Mouse (Mus musculus) midbrain, embryonic 10.5 days (tissue): ENCODE data around the gene Etfb. TPM values are rescaled to one million over a fixed set of nuclear protein-coding genes. Genes with fewer than 3 reads are reported as not detected.

Experiments
- DNase-seq: peaks from one replicate; pipeline ENCODE4 v3.0.0-alpha.2; 2017; ENCODE audit warnings: low spot score
- H3K27ac ChIP-seq: fragments of 300-500 bp; sonication (generic); replicated peaks from 2 replicates; pipeline ENCODE4 v1.5.1; 2016; ENCODE audit warnings: mild to moderate bottlenecking
- H3K27me3 ChIP-seq: fragments of 300-500 bp; sonication (generic); 2 replicates; pipeline ENCODE4 v1.6.1; 2016; ENCODE audit warnings: low read depth, mild to moderate bottlenecking; ENCODE audit not compliant: poor library complexity, severe bottlenecking
- H3K36me3 ChIP-seq: fragments of 300-500 bp; sonication (generic); 2 replicates; pipeline ENCODE4 v1.6.1; 2016; ENCODE audit warnings: mild to moderate bottlenecking, moderate library complexity
- H3K4me1 ChIP-seq: fragments of 300-500 bp; sonication (generic); 2 replicates; pipeline ENCODE4 v1.6.1; 2016
- H3K4me3 ChIP-seq: fragments of 300-500 bp; sonication (generic); 2 replicates; pipeline ENCODE4 v1.5.1; 2016; ENCODE audit warnings: mild to moderate bottlenecking, moderate library complexity
- H3K9me3 ChIP-seq: fragments of 300-500 bp; sonication (generic); replicated peaks from 2 replicates; pipeline ENCODE4 v1.6.1; 2016; ENCODE audit warnings: mild to moderate bottlenecking
- WGBS: fragments of 180-500 bp; shearing (Covaris S2); methylation state at CpG from one replicate; pipeline ENCODE4 v1.1.7; 2016; 5-methylcytosine and 5-hydroxymethylcytosine counted together
- polyA plus RNA-seq: library from polyadenylated mRNA; unstranded; fragments of >200 nt; fragmentation: Nextera tagmentation; extraction: Ambion mirVana; gene quantifications from 2 replicates; pipeline ENCODE4 v1.2.1, GENCODE M21; 2016

Gene Etfb
- polyA plus RNA-seq, 1 experiment from 2014 or later, result 264 TPM

DNA sequence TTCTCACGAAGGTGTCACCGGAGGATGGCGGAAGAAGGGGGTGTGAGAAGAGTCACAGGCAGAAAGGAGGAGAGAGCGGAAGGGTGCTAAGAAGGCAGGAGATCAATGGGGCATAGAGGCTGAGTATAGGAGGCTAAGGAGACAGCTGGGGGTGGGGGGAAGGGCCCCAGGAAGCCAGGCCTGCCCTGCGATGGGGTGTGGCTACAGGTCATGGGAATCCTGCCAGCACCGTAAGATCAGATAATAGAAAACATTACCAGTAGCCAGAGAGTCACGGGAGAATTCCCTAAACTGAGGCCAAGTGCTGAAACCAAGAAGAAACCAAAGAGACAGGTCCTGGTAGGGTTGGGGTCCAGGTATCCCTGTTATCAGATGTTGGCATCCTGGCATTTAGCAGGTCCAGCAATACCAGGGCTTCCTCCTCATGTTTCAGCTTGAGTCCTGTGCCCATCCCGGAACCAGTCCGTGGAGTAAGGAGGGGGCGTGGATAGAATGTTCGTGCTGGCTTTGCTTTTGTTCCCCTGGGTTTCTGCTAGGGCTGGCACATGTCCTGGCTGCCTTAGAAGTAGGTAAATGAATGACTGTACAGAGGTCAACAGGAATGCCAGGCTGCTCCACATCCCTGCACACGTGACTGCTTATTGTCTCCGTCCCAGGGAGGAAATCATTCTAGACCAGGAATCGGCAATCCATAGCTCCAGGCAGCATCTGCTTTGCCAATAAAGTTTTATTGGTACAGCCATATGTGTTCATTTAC, 9.9 kb downstream of the Etfb start:
- H3K36me3 ChIP-seq, result peaks cover 67% of the 10 kb centered on the region
- H3K4me1 ChIP-seq, result no peaks in the 10 kb centered on the region
- H3K4me3 ChIP-seq, result no peak overlapping the region
- no peak for DNase-seq
- no peak overlapping the region for H3K27ac ChIP-seq
- H3K9me3 ChIP-seq, result no peaks in the 10 kb centered on the region
- no peaks in the 10 kb centered on the region for H3K27me3 ChIP-seq
- 93% methylated on average over 14 of the region's 14 CpGs for WGBS

DNA sequence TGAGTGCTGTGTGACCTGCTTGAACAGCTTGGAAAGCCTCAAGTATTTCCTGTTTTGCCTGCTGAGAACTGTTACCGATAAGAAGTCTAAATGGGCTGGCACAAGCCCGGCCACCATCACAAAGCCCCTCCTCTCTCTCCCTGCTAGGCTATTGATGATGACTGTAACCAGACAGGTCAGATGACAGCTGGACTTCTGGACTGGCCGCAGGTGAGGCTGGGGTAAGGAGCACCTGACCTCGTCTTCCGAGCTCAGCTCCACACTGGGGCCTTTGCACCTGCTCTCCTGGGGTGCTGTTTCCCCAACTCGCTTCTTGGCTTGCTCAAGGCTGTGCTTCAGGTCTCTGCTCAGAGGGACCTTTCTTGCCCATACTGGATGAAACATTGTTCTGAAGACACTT, 10.5 kb downstream of the Etfb start:
- H3K36me3 ChIP-seq, result peaks cover 67% of the 10 kb centered on the region

DNA sequence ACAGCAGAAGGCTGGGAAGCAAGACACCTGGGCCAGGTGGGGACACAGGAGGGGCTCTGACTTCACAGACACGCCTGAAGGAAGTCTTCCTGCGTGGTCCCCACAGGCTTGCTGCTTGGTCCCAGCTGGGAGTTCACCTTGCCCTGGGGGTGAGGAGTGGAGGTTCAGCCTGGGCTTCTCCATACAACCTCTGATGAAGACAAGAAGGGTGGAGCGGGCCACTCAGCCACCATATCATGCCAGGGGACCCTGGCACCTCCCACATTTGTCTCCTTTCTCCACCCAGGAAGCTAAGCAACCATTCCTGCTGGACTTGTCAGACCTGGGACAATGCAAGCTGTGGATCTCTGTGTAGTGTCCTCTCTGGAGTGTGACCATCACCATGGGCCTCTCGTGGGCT, 19.0 kb downstream of the Etfb start, which contains the start of gene Vsig10l:
Gene Vsig10l (plus strand): TSS at position 301 of the 400 bp plus-strand sequence.
- H3K27me3 ChIP-seq, result peaks cover 49% of the 10 kb centered on the region
- peaks cover 2% of the 10 kb centered on the region; the same call in 1 of the 2 replicates for H3K36me3 ChIP-seq
- peaks cover 20% of the 10 kb centered on the region for H3K4me1 ChIP-seq
- 82% methylated on average over 4 of the region's 4 CpGs for WGBS
- no peak within 1 kb of the TSS for H3K4me3 ChIP-seq
- no peak within 1 kb of the TSS for H3K27ac ChIP-seq
- no peak for DNase-seq
- H3K9me3 ChIP-seq, result no peaks in the 10 kb centered on the region

More for the DNA sequence above, 10.5 kb downstream of the Etfb start:
- Histone ChIP-seq H3K27me3 (no peaks in the 10 kb centered on the region), H3K4me1 (no peaks in the 10 kb centered on the region), H3K9me3 (no peaks in the 10 kb centered on the region), H3K27ac (no peak overlapping the region), H3K4me3 (no peak overlapping the region)
- no peak for DNase-seq
- WGBS, result 90% methylated on average over 6 of the region's 6 CpGs

DNA sequence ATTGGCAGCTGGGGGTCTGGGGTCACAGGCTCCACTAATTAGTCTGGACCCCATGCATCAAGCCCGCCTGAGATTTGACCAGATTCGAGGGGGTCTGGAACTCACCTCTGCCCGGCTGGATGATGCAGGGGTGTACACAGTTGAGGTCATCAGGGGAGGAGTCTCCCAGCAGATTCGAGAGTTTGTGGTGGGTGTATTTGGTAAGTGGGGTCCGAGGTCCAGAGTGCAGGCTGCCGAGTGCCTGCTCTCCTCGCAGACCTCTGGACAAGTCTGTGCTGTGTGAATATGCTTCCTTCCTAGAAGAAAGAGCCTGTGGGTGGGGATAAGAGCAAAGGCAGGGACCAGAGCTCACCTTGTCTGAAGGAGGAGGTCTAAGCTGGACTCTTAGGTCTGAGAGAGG, 20.1 kb downstream of the Etfb start:
- no peak for DNase-seq
- Histone ChIP-seq H3K4me3 (no peak overlapping the region), H3K4me1 (peaks cover 20% of the 10 kb centered on the region), H3K9me3 (no peaks in the 10 kb centered on the region), H3K27me3 (peaks cover 55% of the 10 kb centered on the region), H3K27ac (no peak overlapping the region), H3K36me3 (no peaks in the 10 kb centered on the region)
- 88% methylated on average over 7 of the region's 7 CpGs for WGBS

DNA sequence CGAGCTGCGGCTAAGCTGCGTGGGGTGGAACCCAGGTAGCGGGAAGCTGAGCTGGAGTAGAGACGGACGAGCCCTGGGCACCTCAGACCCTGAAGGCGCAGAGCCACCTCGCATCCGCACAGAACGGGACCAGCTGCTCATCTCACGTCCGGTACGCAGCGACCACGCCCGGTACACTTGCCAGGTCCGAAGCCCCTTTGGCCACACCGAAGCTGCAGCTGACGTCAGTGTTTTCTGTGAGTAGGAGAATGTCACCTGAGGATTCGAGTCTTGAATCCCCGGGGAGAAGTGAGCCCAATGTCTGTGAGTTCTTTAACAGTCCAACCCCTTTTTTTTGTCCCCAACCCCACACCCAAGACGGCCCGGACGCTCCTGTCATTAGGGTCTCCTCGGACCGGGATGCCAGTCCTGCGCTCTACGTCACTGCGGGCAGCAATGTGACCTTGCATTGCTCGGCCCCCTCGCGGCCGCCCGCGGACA, 21.0 kb downstream of the Etfb start:
- no peak for DNase-seq
- peak overlapping the region; percentile 62 for H3K4me3 ChIP-seq
- whole genome bisulfite sequencing, result 8% methylated on average over 35 of the region's 35 CpGs
- H3K9me3 ChIP-seq, result no peaks in the 10 kb centered on the region
- peak overlapping the region; percentile 43; the same call in 1 of the 2 replicates for H3K27ac ChIP-seq
- H3K36me3 ChIP-seq, result no peaks in the 10 kb centered on the region
- peaks cover 55% of the 10 kb centered on the region for H3K27me3 ChIP-seq
- peaks cover 20% of the 10 kb centered on the region for H3K4me1 ChIP-seq

DNA sequence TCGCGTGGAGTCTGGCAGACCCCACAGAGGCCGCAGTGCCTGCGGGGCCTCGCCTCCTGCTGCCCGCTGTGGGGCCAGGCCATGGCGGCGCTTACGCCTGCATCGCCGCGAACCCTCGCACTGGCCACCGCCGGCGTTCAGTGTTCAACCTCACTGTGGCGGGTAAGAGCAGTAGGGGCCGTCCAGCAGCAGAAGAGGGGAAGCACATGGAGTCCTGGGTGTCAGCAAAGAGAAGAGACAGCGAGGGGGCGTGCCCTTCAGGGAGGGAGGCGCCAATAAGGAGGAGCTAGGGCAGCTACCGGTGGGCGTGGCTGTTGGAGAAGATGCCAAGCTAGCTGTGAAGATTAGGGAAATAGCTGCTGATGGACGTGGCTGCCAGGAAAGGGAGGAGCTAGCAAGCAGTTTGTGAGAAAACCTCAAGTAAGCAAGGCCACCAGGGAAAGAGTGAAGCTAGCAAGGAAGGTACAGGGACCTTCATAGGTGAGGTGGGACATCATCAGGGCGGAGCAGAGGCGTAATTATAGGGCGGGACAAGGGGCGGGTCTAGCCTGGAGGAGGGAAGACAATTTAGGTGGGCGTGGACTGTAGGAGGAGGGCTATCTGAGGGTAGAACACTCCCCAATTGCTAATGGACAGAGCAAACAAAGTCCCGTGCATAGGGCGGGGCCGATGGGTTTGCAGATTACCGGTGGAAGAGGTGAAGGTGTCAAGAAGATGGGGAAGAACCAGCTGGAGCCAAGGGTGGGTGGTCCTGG, 21.6 kb downstream of the Etfb start:
- H3K36me3 ChIP-seq, result no peaks in the 10 kb centered on the region
- H3K27ac ChIP-seq, result peak overlapping the region; percentile 55; the same call in 1 of the 2 replicates
- peaks cover 20% of the 10 kb centered on the region for H3K4me1 ChIP-seq
- DNase-seq, result peak; percentile 87
- 1% methylated on average over 33 of the region's 33 CpGs for WGBS
- peak overlapping the region; percentile 62 for H3K4me3 ChIP-seq
- peaks cover 55% of the 10 kb centered on the region for H3K27me3 ChIP-seq
- no peaks in the 10 kb centered on the region for H3K9me3 ChIP-seq

DNA sequence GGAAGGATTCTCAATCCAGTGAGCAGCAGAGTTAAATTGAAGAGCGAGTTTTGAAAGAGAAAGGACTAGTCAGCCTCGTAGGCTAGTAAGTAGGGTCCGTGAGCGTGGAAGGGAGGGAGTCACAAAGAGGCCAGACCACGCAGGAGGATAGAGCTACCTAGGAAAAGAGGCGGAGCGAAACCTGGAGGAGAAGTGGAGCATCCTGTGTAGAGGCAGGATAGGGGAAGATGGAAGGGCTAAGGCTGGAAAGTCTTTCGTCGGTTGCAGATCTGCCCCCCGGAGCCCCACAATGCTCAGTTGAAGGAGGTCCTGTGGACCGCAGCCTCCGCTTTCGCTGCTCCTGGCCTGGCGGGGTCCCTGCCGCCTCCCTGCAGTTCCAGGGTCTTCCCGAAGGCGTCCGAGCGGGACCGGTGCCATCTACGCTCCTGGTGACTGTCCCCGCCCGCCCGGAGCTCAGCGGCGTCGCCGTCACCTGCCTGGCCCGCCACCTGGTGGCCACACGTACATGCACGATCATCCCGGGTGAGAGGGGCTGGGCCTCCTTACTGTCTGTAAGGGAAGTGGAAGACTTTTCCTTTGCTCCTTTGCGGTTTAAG, 22.3 kb downstream of the Etfb start:
- Histone ChIP-seq H3K4me3 (peak overlapping the region; percentile 62), H3K4me1 (peaks cover 20% of the 10 kb centered on the region), H3K27me3 (peaks cover 55% of the 10 kb centered on the region), H3K27ac (peak overlapping the region; percentile 55; the same call in 1 of the 2 replicates), H3K36me3 (no peaks in the 10 kb centered on the region), H3K9me3 (no peaks in the 10 kb centered on the region)
- 1% methylated on average over 33 of the region's 33 CpGs for WGBS
- DNase-seq, result peak; percentile 84

DNA sequence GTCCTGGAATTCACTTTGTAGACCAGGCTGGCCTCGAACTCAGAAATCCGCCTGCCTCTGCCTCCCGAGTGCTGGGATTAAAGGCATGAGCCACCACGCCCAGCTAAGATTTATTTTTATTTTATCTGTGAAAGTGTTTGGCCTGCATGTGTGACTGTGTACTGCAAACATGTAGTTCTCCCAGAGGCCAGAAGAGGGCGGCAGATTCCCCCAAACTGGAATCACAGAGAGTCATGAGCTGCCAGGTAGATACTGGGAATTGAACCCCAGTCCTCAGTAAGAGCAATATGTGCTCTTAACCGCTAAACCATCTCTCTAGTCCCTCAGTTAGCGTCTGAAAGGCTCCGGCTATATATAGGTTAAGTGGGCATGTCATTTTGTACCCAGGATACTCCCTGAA, 26.5 kb downstream of the Etfb start:
- no peak overlapping the region for H3K4me3 ChIP-seq
- no peaks in the 10 kb centered on the region for H3K9me3 ChIP-seq
- peaks cover 43% of the 10 kb centered on the region for H3K27me3 ChIP-seq
- no peak overlapping the region for H3K27ac ChIP-seq
- 43% methylated on average over 8 of the region's 8 CpGs for WGBS
- 0 out of 2 replicates have a peak, but pooled peaks cover 2% of the 10 kb centered on the region for H3K36me3 ChIP-seq
- DNase-seq, result peak; percentile 59
- H3K4me1 ChIP-seq, result peaks cover 14% of the 10 kb centered on the region

DNA sequence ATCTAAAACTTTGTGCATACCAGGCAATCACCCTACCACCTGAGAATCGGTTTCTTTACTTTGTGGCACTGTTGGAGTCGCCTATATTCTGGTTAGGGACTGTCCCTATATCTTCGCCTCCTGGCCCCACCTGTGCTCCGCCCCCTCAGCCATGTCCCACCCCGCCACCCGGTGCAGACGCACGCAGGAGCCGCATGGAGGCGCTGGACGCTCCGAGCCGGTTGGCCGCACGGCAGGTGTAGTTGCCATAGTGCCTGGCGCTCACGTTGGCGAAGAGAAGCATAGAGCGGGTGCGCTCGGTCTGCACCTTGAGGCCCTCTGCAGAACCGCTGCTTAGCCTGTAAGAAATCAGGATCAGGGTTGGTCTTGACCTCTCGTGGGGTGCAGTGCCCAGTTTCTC, 31.8 kb downstream of the Etfb start:
- DNase-seq, result no peak
- WGBS, result 9% methylated on average over 23 of the region's 23 CpGs
- Histone ChIP-seq H3K27ac (no peak overlapping the region), H3K4me3 (no peak overlapping the region), H3K27me3 (peaks cover 53% of the 10 kb centered on the region), H3K9me3 (no peaks in the 10 kb centered on the region), H3K36me3 (peaks cover 5% of the 10 kb centered on the region; the same call in 1 of the 2 replicates), H3K4me1 (peaks cover 18% of the 10 kb centered on the region)

DNA sequence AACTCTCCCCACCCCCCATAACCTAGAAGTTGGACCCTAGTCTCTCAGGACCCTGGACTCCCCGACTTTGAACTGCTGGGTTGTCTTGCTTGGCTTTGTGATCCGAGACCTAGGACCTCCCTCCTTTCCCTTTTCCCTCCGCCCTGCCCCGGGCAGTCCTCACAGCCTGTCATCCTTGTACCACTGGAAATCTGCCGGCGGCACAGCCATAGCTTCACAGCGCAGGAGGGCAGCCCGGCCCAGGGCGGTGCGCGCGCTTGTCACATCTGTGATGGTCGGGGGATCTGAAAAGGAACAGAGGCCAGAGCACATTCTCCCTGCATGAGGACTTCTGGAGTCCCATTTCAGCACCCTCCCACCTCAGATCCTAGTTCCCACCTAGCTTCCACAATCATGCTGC, 32.5 kb downstream of the Etfb start:
- Histone ChIP-seq H3K4me1 (peaks cover 18% of the 10 kb centered on the region), H3K27ac (no peak overlapping the region), H3K4me3 (peak overlapping the region; percentile 27; the same call in 1 of the 2 replicates), H3K27me3 (peaks cover 53% of the 10 kb centered on the region), H3K9me3 (no peaks in the 10 kb centered on the region), H3K36me3 (peaks cover 5% of the 10 kb centered on the region; the same call in 1 of the 2 replicates)
- 8% methylated on average over 13 of the region's 13 CpGs for WGBS
- DNase-seq, result peak; percentile 34

DNA sequence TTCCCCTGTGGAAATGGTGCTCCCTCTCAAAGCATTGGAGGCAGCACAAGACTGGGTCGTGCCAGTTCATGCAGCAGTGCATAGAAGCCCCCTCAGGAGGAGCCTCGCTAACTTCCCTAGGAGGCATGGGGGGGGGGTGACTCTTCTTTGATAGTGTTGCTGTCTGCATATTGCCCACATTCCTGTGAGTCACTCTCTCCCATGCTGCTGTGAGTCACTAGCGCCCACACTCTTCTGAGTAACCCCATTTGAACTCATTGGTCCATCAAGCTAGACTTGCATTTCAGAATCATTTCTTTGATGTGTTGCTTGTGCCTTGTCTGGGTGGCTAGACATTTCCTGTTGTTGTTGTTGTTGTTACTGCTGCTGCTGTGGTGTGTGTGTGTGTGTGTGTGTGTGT, 37.3 kb downstream of the Etfb start:
- DNase-seq, result no peak
- Histone ChIP-seq H3K27me3 (peaks cover 28% of the 10 kb centered on the region), H3K4me3 (no peak overlapping the region), H3K36me3 (peaks cover 3% of the 10 kb centered on the region; the same call in 1 of the 2 replicates), H3K4me1 (peaks cover 9% of the 10 kb centered on the region), H3K9me3 (no peaks in the 10 kb centered on the region), H3K27ac (no peak overlapping the region)
- WGBS, result 77% methylated on average over 3 of the region's 3 CpGs

DNA sequence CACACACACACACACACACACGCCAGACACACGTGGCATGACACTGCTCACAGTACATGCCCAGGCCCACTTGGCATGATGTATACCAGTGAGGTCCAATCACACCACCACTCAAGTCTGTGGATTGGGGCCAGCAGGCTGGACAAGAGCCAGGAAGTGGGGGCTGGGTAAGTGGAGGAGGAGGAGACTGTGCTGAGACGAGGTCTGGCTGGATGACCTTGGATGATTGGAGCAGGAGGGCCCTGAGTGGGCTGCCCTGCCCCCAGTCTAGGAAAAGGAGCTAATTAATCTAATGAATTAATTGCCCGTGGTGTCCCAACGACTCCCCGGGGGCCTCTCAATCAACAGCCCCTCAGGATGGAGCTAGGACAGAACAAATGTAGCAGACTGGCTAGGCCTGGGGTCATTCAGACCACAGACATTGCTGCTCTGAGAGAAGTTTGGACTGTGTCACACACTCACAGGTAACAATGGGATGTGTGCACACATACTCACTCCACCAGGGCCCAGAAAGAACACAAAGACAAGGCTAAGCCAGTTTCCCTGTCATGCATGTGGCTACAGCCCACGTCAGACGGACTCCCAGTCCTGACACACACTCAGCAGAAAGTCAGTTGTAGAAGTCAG, 38.3 kb downstream of the Etfb start:
- Histone ChIP-seq H3K4me1 (no peaks in the 10 kb centered on the region), H3K9me3 (no peaks in the 10 kb centered on the region)

More for the DNA sequence above, 38.3 kb downstream of the Etfb start:
- Histone ChIP-seq H3K4me3 (no peak overlapping the region), H3K36me3 (peaks cover 3% of the 10 kb centered on the region; the same call in 1 of the 2 replicates), H3K27ac (no peak overlapping the region), H3K27me3 (peaks cover 18% of the 10 kb centered on the region)
- DNase-seq, result no peak
- 79% methylated on average over 8 of the region's 8 CpGs for WGBS
